Mouse (Mus musculus): ENCODE results near the gene Tmem141.

Tmem141 gene

GRCm38 (mm10) chr2:25577951-25578795 lies 43.6 kb downstream of the Tmem141 start:
- in situ Hi-C loops (cut with MseI, MboI), result no loop called here

GRCm38 (mm10) chr2:25576965-25577891 lies 44.6 kb downstream of the Tmem141 start:
- in situ Hi-C loops (cut with MseI, MboI), result no loop called here

- in situ Hi-C loops (cut with MseI, MboI), result no loop called here
Measured at GRCm38 (mm10) chr2:25576028-25576850, 45.6 kb downstream of the Tmem141 start.

GRCm38 (mm10) chr2:25575432-25576027 lies 46.3 kb downstream of the Tmem141 start:
- in situ Hi-C loops (cut with MseI, MboI), result no loop called here

- in situ Hi-C loops (cut with MseI, MboI), result no loop called here
Measured at GRCm38 (mm10) chr2:25574579-25575431, 47.0 kb downstream of the Tmem141 start, which contains the start of the genes Mamdc4 and Phpt1. Gene Mamdc4 (minus strand): TSS chr2:25574845. Gene Phpt1 (minus strand): TSS chr2:25575224.

GRCm38 (mm10) chr2:25574136-25574535 lies 47.7 kb downstream of the Tmem141 start:
- in situ Hi-C loops (cut with MseI, MboI), result no loop called here

GRCm38 (mm10) chr2:25573068-25573467 lies 48.7 kb downstream of the Tmem141 start:
- in situ Hi-C loops (cut with MseI, MboI), result no loop called here

- in situ Hi-C loops (cut with MseI, MboI), result no loop called here
Measured at GRCm38 (mm10) chr2:25571221-25571620, 50.6 kb downstream of the Tmem141 start.
